Mouse (Mus musculus): ENCODE measurements around the gene Lrfn2. TPM values are rescaled to one million over a fixed set of nuclear protein-coding genes. Genes with fewer than 3 reads are reported as not detected.

The Lrfn2 gene
- polyA plus RNA-seq, 1 experiment from 2014 or later, result 1.0 TPM

GRCm38 (mm10) chr17:48976611-48977022 is 44.4 kb downstream of the Lrfn2 start:
- WGBS, result 39% methylated on average over 5 of the region's 5 CpGs
- ATAC-seq (ENCODE audit: insufficient read depth, low FRiP score), result peak; percentile 45

GRCm38 (mm10) chr17:48995256-48995993 is 63.2 kb downstream of the Lrfn2 start:
- Histone ChIP-seq H3K9me3 (replicated peaks; ENCODE audit: control insufficient read depth, low read length) (peaks cover 5% of the 10 kb centered on the region; the same call in 1 of the 2 replicates), H3K27me3 (ENCODE audit: control insufficient read depth, insufficient read depth, low read length) (no peaks in the 10 kb centered on the region), H3K4me3 (replicated peaks; ENCODE audit: low read length) (no peak overlapping the region), H3K4me1 (ENCODE audit: control insufficient read depth, insufficient read depth, low read length) (no peaks in the 10 kb centered on the region), H3K36me3 (ENCODE audit: control insufficient read depth, insufficient read depth, low read length) (no peaks in the 10 kb centered on the region), H3K4me2 (ENCODE audit: low read depth, low read length) (no peak overlapping the region), H3K27ac (ENCODE audit: low read length) (no peak overlapping the region), H3K9ac (ENCODE audit: low read length) (no peak overlapping the region)
- no peak for ATAC-seq (ENCODE audit: insufficient read depth, low FRiP score)
- WGBS, result 74% methylated on average over 1 of the region's 1 CpGs

More at GRCm38 (mm10) chr17:48976611-48977022, 44.4 kb downstream of the Lrfn2 start:
- peak overlapping the region; percentile 39; the same call in 1 of the 2 replicates for H3K9ac ChIP-seq (ENCODE audit: low read length)
- H3K9me3 ChIP-seq (replicated peaks; ENCODE audit: control insufficient read depth, low read length), result no peaks in the 10 kb centered on the region
- no peaks in the 10 kb centered on the region for H3K36me3 ChIP-seq (ENCODE audit: control insufficient read depth, insufficient read depth, low read length)
- H3K27ac ChIP-seq (ENCODE audit: low read length), result no peak overlapping the region
- no peak overlapping the region for H3K4me2 ChIP-seq (ENCODE audit: low read depth, low read length)
- H3K4me1 ChIP-seq (ENCODE audit: control insufficient read depth, insufficient read depth, low read length), result peaks cover 17% of the 10 kb centered on the region
- no peaks in the 10 kb centered on the region for H3K27me3 ChIP-seq (ENCODE audit: control insufficient read depth, insufficient read depth, low read length)
- no peak overlapping the region for H3K4me3 ChIP-seq (replicated peaks; ENCODE audit: low read length)

GRCm38 (mm10) chr17:48999463-49000227 is 67.5 kb downstream of the Lrfn2 start:
- no peak overlapping the region for H3K4me3 ChIP-seq (replicated peaks; ENCODE audit: low read length)
- no peaks in the 10 kb centered on the region for H3K9me3 ChIP-seq (replicated peaks; ENCODE audit: control insufficient read depth, low read length)
- WGBS, result 6% methylated on average over 11 of the region's 11 CpGs
- 0 out of 2 replicates have a peak, but pooled peaks have one; percentile 58 for ATAC-seq (ENCODE audit: insufficient read depth, low FRiP score)
- no peak overlapping the region for H3K4me2 ChIP-seq (ENCODE audit: low read depth, low read length)
- no peaks in the 10 kb centered on the region for H3K27me3 ChIP-seq (ENCODE audit: control insufficient read depth, insufficient read depth, low read length)
- H3K9ac ChIP-seq (ENCODE audit: low read length), result no peak overlapping the region
- no peaks in the 10 kb centered on the region for H3K4me1 ChIP-seq (ENCODE audit: control insufficient read depth, insufficient read depth, low read length)
- H3K36me3 ChIP-seq (ENCODE audit: control insufficient read depth, insufficient read depth, low read length), result no peaks in the 10 kb centered on the region
- no peak overlapping the region for H3K27ac ChIP-seq (ENCODE audit: low read length)

- no peak overlapping the region for H3K4me3 ChIP-seq (replicated peaks; ENCODE audit: low read length)
- no peaks in the 10 kb centered on the region for H3K27me3 ChIP-seq (ENCODE audit: control insufficient read depth, insufficient read depth, low read length)
- 57% methylated on average over 7 of the region's 7 CpGs for WGBS
- H3K27ac ChIP-seq (ENCODE audit: low read length), result no peak overlapping the region
- no peak overlapping the region for H3K9ac ChIP-seq (ENCODE audit: low read length)
- no peaks in the 10 kb centered on the region for H3K4me1 ChIP-seq (ENCODE audit: control insufficient read depth, insufficient read depth, low read length)
- no peaks in the 10 kb centered on the region for H3K36me3 ChIP-seq (ENCODE audit: control insufficient read depth, insufficient read depth, low read length)
- no peak overlapping the region for H3K4me2 ChIP-seq (ENCODE audit: low read depth, low read length)
- no peaks in the 10 kb centered on the region for H3K9me3 ChIP-seq (replicated peaks; ENCODE audit: control insufficient read depth, low read length)
- no peak for ATAC-seq (ENCODE audit: insufficient read depth, low FRiP score)
These were observed 77.3 kb downstream of the Lrfn2 start for GRCm38 (mm10) chr17:49009384-49010073.

- 61% methylated on average over 7 of the region's 7 CpGs for WGBS
- Histone ChIP-seq H3K27me3 (ENCODE audit: control insufficient read depth, insufficient read depth, low read length) (no peaks in the 10 kb centered on the region), H3K4me3 (replicated peaks; ENCODE audit: low read length) (no peak overlapping the region), H3K27ac (ENCODE audit: low read length) (no peak overlapping the region), H3K9ac (ENCODE audit: low read length) (no peak overlapping the region), H3K4me1 (ENCODE audit: control insufficient read depth, insufficient read depth, low read length) (no peaks in the 10 kb centered on the region), H3K4me2 (ENCODE audit: low read depth, low read length) (no peak overlapping the region), H3K9me3 (replicated peaks; ENCODE audit: control insufficient read depth, low read length) (no peaks in the 10 kb centered on the region), H3K36me3 (ENCODE audit: control insufficient read depth, insufficient read depth, low read length) (no peaks in the 10 kb centered on the region)
- ATAC-seq (ENCODE audit: insufficient read depth, low FRiP score), result no peak
These were observed 81.9 kb downstream of the Lrfn2 start for GRCm38 (mm10) chr17:49013876-49014600.

- Histone ChIP-seq H3K9ac (ENCODE audit: low read length) (no peak overlapping the region), H3K4me1 (ENCODE audit: control insufficient read depth, insufficient read depth, low read length) (no peaks in the 10 kb centered on the region), H3K27me3 (ENCODE audit: control insufficient read depth, insufficient read depth, low read length) (no peaks in the 10 kb centered on the region), H3K27ac (ENCODE audit: low read length) (no peak overlapping the region), H3K4me2 (ENCODE audit: low read depth, low read length) (no peak overlapping the region), H3K36me3 (ENCODE audit: control insufficient read depth, insufficient read depth, low read length) (no peaks in the 10 kb centered on the region), H3K4me3 (replicated peaks; ENCODE audit: low read length) (no peak overlapping the region), H3K9me3 (replicated peaks; ENCODE audit: control insufficient read depth, low read length) (no peaks in the 10 kb centered on the region)
- no peak for ATAC-seq (ENCODE audit: insufficient read depth, low FRiP score)
- 86% methylated on average over 6 of the region's 6 CpGs for WGBS
These were observed 83.2 kb downstream of the Lrfn2 start for GRCm38 (mm10) chr17:49015368-49015767.

- 86% methylated on average over 6 of the region's 6 CpGs for WGBS
These were observed 84.0 kb downstream of the Lrfn2 start for GRCm38 (mm10) chr17:49016229-49016628.

GRCm38 (mm10) chr17:49017438-49018415 is 85.5 kb downstream of the Lrfn2 start:
- H3K36me3 ChIP-seq (ENCODE audit: control insufficient read depth, insufficient read depth, low read length), result no peaks in the 10 kb centered on the region
- H3K27ac ChIP-seq (ENCODE audit: low read length), result no peak overlapping the region
- H3K4me1 ChIP-seq (ENCODE audit: control insufficient read depth, insufficient read depth, low read length), result no peaks in the 10 kb centered on the region
- H3K4me2 ChIP-seq (ENCODE audit: low read depth, low read length), result no peak overlapping the region
- WGBS, result 44% methylated on average over 17 of the region's 17 CpGs
- no peaks in the 10 kb centered on the region for H3K9me3 ChIP-seq (replicated peaks; ENCODE audit: control insufficient read depth, low read length)
- ATAC-seq (ENCODE audit: insufficient read depth, low FRiP score), result no peak
- H3K4me3 ChIP-seq (replicated peaks; ENCODE audit: low read length), result no peak overlapping the region
- no peaks in the 10 kb centered on the region for H3K27me3 ChIP-seq (ENCODE audit: control insufficient read depth, insufficient read depth, low read length)
- H3K9ac ChIP-seq (ENCODE audit: low read length), result no peak overlapping the region

More at GRCm38 (mm10) chr17:49016229-49016628, 84.0 kb downstream of the Lrfn2 start:
- no peak overlapping the region for H3K27ac ChIP-seq (ENCODE audit: low read length)
- H3K4me1 ChIP-seq (ENCODE audit: control insufficient read depth, insufficient read depth, low read length), result no peaks in the 10 kb centered on the region
- no peak overlapping the region for H3K4me2 ChIP-seq (ENCODE audit: low read depth, low read length)
- no peak overlapping the region for H3K4me3 ChIP-seq (replicated peaks; ENCODE audit: low read length)
- H3K9ac ChIP-seq (ENCODE audit: low read length), result no peak overlapping the region
- H3K9me3 ChIP-seq (replicated peaks; ENCODE audit: control insufficient read depth, low read length), result no peaks in the 10 kb centered on the region
- H3K27me3 ChIP-seq (ENCODE audit: control insufficient read depth, insufficient read depth, low read length), result no peaks in the 10 kb centered on the region
- no peaks in the 10 kb centered on the region for H3K36me3 ChIP-seq (ENCODE audit: control insufficient read depth, insufficient read depth, low read length)
- ATAC-seq (ENCODE audit: insufficient read depth, low FRiP score), result no peak

Data from stomach, embryonic 16.5 days (tissue).